Mouse (Mus musculus): Measurements from ENCODE around the gene Crb3.
"Not testable (repeated sequence)": the region's sequence is repeated elsewhere in the genome, so short reads cannot be mapped to it uniquely, and the experiment has no call there.

Crb3 gene

DNA sequence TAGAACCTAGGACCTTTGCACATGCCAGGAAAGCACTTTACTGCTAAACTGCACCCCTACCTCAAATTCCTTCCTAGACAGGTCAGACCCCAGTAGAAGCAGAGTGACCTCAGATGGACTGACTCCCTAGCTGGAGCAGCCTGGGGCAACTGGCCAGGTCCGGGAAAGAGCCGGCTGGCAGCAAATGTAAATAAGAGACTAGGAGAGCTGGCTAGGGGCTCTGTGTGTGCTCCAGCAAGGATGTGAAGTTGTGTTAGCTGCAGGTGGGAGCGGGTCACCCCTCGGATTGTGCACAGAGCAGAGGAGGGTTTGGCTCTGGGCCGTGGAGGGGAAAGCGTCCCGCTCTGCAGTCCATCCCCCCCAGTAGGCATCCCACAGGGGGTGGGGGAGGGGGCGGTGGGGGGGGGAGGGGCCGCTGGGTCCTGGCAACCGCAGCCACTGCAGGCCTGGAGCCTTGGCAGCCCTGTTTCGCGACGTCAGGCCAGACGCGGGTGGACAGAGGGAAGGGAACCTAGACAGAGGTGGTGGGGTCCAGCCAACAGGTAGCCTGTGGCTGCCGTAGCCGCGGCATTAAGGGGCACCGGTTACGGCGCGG lies at the start of gene Crb3:
Gene Crb3 (plus strand): TSS at position 215 of the 595 bp plus-strand sequence.
- peak; percentile 25 for DNase-seq

DNA sequence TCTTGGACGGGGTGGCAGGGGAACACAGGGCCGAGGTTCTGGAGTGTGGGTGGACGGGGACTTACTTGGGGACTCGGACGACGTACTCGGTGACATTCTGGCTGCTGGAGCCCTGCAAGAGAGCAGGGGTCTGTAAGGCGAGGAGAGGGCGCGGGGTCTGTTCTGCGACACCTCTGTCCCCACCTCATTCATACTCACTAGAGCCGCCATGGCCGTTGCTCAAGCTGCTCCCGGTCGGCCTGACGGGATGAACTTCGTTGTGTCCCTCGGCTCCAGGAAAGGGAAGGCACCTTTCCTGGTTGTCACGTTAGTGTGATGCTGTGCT lies 48.0 kb upstream of the Crb3 start:
- DNase-seq: no peak

DNA sequence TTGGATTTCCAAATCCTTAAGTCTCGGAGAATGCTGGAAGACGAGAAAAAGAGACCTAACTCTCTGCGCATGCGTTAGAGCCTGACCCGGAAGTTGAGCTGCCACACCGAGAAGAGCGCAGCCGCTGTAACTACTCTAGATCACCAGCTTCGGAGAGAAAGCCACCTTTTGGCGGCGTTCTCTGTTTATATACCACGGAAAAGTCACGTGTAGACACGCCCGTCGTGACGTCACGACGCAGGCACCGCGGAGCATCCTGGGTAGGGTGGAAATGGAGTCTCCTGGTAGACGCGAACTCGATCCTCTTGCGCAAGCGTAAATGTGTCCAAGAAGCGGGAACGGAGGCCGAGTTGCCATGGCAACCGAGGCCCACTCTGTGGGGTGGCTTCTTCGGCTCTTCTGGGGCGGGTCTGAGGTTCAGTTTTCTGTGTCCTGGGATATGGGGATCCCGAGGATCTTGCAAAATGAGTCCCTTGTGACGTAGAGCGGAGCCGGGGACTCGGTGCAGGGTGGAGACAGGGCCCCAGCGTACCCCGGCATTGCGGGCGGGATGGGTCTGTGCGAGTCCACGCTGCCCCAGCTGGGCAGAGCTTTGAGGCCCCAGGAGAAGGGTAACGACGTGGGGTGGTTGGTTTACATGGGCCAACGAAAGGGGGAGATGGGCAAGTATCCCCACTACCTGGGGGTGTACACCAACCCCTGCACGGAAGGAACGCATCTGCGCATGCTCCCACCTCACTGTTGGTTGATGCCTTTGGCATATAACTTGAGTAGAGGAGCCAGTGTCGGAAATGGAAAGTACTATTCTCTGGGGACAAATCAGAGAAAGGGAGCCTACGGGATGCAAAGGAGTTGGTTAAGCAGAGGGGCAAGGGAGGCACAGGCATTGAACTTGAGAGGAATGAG lies 47.4 kb upstream of the Crb3 start, which contains the start of the genes Gtf2f1 and Gm17949:
Gene Gtf2f1 (minus strand): TSS at position 53 of the 906 bp plus-strand sequence.
Gene Gm17949 (plus strand): TSS at position 234 of the 906 bp plus-strand sequence.
- peak; percentile 100 for DNase-seq

DNA sequence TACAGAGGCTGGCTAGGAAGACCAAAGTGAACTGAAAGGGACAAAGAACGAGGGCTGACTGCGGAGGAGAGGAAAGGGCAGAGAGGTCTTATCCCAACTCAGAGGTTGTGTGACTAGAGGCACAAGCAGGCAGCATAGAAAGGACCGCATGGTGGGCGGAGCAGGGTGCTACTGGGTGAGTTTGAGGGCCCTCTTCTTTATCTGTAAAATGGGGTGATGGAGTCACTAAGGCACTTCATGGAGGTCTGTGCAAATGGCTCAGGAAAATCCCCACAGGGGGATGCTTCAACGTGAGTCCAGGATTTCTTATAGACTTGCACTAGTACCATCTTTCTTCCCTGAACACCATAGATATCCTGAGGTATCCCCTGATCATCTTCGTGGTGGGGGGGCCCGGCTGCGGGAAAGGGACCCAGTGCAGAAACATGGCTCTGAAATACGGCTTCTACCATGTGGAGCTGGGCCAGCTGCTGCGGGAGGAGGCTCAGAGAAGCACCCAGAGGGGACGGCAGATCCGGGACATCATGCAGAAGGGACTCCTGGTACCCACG lies 46.6 kb upstream of the Crb3 start:
- no peak for DNase-seq

DNA sequence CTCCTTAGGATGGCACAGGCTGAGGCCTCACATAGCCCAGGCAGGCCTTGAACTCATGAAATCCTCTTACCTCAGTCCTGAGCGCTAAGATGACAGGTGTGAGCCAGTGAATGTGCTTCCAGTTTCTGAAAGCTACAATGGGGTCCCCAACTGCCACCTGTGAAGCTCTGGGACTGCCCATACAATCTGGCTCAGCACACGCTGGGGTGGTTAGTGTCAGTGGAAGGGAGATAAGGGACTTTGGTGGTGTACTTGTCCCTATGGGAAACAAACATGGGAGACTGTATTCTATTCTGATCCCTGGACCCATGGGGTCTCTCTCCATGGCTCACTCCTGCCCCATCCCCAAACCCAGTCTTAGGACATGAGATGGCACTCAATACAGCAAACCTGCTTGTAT lies 39.2 kb upstream of the Crb3 start:
- no peak for DNase-seq

DNA sequence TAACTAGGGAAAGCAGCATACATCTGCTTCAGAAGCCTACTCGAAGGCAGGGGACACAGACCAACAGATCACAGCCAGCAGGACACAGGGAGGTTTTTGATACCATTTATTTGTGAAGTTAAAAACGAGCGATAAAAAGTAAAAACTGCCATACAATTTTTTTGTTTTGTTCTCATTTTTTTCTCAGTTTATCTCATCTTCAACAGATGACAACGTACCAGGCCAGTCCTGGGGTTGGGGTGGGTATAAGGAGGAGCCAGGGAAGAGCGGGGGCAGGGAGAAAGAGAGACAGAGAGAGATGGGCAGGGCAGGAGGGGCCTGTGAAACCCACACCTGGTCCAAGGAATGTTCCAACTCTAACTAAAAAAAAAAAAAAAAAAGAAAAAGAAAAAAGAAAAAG lies 37.9 kb upstream of the Crb3 start:
- no peak for DNase-seq

DNA sequence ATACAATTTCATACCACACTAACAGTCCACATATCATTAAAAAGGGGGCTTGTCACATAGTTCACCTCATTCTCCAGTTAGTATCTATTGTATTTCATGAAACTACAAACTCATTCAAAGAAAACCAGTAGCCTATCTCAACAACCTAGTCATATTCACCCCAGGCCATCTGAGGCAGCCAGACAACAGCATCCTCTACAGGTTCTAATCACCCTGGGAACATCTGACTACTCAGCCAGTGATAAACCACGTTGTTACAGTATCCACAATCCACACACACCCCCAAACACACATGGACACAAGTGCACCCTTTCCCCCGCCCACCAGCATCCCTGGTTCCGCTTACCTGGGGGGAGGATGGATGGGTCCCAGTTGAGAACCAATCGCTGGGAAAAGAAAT lies 31.4 kb upstream of the Crb3 start:
- no peak for DNase-seq

DNA sequence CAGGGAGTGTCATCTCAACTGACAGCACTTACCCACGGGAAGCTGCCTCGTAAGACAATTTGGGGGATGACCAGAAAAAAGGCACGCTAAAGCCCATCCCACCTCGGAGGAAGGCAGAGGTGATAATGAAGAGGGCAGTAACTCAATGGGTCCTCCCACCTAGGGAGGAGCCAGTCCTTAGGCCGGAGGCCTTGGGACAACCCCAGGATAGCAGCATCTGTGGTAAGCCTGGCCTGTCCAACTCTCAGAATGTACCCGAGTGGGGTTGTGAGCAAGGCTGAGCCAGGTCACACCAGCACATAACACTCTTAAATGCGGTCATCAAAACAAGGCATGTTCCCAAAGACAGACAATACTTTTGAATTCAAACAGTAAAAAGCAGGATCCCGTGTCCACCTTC lies 29.2 kb upstream of the Crb3 start:
- DNase-seq: no peak

DNA sequence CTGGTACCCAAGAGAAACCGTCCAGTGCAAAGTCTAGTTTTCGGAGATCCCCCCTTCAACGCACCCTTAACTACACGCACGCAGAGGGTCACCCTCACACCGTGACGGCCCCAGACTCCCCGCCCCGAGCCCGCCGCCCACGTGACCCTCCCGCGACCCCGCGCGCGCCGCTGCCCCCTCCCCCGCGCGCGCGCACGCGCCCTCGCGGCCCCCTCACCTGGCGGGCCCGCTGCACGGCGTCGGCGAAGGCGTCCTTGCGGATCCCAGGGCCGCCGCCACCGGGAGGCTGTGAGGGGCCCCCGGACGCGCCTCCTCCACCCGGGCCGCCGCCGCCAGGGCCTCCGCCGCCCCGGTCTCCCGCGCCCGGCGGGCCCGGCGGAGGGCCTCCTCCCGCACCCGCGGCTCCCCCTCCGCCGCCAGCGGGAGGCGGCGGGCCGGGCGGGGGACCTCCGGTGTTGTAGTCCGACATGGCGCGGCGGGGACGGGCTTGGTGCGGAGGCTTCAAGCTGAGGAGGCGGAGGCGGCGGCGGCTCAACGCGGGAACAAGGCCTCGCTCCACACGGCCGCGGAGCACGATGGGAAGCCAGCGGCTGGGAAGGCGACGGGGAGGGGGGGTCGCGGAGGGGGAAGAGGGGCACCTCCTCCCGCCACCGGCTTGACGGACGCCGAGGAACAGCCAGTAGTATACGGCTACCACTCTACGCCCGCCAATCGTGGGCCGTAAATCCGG lies 27.8 kb upstream of the Crb3 start, which contains the start of gene Khsrp:
Gene Khsrp (minus strand): TSS at position 592 of the 730 bp plus-strand sequence.
- DNase-seq: peak; percentile 61

DNA sequence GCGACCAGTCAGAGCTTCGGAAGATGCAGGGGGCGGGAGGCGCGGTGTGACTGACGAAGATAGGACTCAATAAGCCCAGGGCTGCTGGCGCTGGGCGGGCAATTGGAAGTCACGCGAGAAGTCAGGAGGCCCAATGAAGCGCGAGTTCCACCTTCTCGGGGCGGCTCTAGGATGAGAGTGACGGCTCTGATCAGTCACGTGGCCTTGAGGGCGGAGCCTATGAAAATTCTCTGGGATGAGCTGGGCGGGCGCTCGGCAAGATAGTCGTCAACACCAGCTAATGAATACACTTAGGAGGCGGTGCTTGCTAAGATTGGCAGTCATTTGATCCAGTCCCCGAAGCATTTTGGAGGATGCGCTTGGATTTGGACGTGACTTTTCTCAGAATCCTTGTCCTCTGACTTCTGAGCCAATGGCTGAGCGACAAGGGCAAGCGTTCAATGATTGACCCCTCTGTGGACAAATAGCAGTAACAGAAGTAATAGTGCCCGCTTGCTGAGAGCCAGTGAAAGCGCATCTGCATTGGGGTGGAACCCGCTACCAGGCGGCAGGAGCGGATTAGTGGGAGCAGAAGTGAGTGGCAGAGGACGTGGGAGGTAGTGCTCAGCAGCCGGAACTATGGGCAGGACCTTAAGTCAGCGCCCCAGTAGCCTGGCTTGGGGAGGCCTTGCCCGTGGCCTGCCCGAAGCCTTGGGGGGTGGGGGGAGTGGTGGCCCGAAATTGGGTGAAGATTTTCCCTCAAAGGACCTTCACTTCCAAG lies 27.1 kb upstream of the Crb3 start:
- peak; percentile 100 for DNase-seq

DNA sequence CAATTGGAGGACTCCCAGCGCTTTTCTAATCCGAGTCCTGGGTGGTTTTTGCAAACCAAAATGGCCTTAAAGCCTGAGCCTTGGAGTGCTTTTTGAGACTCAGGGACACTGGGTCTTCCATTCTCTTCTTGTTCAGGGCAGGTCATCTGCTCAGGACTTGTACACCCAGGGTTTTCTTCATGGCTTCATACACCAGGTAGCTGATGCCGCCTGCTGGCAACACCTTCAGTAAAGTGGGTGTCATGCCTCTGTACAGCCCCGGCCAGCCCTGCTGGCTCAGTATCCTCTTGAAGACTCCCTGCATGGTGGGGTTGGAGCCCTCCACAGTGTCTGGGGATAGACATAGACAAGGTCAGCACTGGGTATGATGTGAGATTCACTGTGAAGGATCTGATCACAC lies 26.1 kb upstream of the Crb3 start:
- no peak for DNase-seq

DNA sequence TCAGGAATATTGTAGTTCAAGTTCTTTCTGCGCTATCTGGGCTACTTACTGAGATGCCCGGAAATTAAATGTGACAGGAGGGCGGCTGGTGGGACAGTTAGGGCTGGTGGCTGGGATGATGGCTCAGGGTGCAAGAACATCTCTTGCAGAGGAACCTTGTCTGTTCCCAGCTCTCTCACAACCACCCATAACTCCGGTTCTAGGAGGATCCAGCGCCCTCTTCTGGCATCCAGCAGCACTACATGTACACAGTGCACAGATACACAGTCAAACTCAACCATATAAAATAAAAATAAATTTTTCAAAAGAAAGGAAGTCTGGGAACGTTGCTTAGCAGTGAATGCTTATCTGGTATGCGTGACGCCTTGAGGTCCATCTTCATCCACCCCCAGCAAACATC lies 19.9 kb upstream of the Crb3 start:
- DNase-seq: no peak

DNA sequence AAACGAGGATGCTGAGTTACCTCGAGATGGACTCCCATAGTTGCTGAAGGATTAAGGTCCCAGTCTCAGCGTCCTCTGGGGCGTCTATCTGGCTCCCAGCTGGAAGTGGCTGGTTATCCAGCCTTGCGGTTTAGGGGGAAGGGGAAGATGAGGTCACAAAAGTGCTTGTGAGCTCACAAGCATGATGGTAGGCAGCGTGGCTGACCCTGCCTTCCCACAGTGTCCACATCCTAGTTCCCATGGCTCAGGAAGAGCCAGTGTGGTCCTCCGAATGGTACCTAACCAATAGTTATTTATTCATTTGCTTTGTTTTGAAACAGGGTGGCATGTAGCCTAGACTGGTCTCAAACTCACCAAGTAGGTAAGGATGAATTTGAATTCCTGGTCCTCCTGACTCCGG lies 17.4 kb upstream of the Crb3 start, which contains the start of gene Slc25a41:
Gene Slc25a41 (minus strand): TSS at position 101 of the 400 bp plus-strand sequence.
- DNase-seq: no peak

DNA sequence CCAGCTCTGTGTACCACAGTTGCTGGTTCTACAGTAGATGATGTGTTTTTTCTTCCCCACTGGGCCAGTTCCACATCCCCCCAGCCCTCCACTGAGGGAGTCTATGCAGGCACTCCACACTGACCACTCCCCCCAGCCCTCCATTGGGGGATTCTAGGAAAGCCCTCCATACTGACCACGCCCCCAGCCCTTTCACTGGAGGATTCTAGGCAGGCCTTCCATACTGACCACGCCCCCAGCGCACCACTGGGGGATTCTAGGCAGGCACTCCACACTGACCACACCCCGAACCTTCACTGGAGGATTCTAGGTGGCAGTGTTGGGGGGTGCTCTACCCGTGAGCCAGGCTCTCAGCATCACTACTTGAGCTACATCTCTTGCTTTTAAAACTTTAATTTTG lies 11.5 kb upstream of the Crb3 start:
- peak; percentile 44 for DNase-seq

DNA sequence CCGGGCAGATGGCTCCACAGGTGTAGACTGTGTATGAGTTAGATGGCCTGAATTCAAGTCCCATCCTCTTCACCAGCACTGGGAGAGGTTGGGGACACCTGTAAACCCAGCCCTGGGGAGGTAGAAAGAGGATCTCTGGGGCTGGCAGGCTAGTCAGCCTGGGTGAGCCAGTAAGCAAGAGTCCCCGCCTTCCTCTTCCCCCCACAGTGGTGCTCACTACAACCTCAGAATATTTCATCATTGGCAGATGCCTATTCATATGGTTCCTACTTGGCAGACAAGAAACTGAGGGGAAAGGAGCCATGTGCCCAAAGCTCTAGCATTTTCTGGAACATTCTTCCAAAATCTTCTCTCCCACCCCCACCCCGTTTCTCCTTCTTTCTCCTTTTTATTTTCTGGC lies 10.1 kb upstream of the Crb3 start:
- DNase-seq: no peak

DNA sequence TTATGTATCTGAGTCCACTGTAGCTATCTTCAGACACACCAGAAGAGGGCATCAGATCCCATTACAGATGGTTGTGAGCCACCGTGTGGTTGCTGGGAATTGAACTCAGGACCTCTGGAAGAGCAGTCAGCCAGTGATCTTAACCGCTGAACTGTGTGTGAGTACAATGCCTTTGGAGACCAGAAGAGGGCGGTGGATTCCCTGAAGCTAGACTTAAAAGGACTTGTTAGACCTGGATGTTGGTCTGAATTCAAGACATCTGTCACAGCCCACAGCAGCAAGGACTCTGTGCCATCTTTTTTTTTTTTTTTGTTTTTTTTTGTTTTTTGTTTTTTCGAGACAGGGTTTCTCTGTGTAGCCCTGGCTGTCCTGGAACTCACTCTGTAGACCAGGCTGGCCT lies 7.2 kb upstream of the Crb3 start:
- DNase-seq: not testable (repeated sequence)

DNA sequence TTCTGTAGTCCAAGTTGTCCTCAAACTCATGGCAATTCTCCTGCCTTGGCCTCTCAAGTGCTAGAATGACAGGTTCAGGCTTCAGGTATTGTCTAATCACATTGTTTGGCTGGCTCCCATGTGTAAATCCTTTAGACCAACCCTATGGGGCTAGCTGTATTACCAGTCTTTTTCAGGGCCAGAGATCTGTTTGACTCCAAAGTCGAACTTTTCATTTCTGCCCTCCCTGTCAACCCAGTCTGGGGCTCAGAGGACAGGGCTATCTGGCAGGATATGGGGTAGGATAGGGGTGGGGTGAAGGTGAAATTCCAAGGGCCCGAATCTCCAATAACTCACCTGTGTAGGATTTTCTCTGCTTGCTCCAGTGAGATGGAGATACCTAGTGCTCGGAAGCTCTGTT lies 2.7 kb upstream of the Crb3 start:
- no peak for DNase-seq

DNA sequence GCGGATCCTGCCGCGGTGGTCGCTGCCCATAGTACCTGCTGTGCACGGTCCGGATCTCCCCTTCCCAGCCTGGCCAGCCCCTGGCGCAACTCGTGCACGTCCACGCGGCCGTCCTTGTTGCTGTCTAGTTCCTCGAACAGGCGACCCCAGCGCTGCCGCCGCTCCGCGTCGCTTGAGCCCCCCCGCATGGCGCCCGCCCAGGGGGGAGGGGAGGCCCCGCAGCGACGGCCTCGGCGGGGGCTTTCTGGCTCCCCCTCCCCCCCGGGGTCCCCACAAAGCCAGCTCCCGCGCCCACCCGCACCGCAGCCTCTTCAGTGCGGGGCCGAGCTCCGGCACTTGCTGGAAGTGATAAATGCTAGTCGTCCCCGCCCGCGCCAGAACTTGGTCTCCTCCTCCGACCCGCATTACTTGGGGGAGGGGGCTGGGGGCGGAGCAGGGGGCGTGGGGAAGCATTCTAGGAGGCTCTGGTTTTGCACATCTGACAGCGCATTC lies 627 bp downstream of the Crb3 start, which contains the start of gene Slc25a23:
Gene Slc25a23 (minus strand): TSS at position 378 of the 492 bp plus-strand sequence.
- DNase-seq: peak; percentile 93

DNA sequence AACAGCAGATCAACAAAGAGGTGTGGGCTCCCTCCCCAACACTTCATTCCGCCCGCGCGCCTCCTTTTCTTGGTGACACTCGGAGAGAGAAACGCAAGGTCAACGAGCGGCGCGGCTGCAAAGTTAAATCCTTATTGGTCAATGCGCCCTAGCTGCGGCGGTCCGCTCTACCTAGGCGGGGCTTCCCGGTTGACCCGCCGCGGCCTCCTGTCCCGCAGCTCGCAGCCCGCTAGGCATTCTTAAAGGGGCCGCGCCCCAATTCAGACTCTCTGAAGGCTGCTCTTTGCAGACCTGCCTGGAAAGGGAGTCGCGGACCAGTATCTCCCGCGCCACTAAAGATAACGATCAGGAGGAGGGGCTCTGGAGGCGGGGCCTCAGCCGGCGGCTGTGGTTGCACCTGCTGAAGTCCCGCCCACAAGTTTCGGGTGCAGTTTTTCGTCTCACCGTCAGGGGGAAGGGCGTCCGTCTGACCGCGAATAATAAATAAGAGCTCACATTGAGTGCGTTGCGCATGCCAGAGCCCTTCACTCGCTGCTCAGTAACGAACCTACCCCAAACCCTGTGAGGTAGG lies 1.4 kb downstream of the Crb3 start:
- peak; percentile 99 for DNase-seq

DNA sequence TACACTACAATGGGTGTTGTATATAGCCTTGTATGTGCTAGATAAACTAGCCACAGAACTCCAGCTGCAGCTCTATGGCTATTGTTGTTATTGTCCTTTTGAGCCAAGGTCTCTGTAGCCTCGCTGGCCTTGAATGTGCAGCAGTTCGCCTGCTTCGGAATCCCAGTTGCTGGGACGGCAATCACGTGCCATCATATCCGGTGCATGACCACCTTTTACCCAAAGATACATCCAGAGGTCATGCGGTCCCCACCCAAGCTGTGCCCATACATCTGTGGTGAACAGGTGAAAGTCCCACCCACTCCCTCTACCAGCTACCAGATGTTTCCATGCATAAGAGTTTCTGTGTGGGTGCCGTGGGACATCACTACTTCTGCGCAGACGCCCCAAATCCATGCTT lies 2.2 kb downstream of the Crb3 start:
- no peak for DNase-seq

DNA sequence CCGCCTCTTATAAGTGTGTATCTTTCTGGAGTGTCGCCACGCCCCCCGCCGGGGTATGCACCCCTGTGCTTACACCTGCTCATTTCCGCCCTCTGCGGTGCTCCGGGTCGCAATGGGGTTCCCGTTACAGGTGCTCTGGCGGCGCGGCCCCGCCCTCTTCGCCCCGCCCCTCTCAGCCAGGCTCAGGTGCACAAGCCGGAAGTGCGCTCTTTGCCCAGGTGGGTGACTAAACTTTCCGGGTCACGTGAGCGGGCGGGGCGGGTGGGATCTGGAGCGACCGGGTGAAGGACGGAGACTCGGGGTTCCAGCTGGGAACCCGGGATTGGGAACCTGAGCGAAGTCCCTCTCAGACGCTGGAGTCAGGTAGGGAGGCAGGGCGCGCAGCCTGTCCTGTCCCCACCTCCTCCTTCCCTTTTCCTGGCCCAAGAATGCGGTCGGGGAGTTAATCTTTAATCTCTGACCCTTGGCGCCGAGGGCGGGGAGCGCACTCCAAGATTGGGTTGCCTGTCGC lies 3.2 kb downstream of the Crb3 start:
- no peak for DNase-seq

DNA sequence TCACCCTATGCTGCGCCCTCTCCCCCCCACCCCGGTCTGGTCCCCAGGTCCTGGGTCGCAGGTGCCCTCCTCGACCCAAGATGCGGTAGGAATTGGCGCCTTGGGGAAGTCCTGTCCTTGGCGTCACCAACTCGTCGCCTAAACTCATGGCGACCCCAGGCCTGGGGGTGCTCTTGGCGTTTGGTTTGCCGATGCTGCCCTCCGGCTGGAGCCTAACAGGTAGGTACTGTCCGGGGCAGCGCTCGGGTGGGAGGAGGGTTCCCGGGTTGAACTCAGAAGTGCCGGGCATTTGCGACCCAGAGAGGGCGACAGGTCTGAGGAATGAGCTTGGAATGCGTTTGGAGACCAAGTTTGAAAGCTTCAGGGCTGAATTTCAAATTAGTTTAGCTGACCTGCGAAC lies 3.6 kb downstream of the Crb3 start:
- DNase-seq: no peak
